ENCODE assay signal across 8 mouse cellular contexts in the genomic region with DNA sequence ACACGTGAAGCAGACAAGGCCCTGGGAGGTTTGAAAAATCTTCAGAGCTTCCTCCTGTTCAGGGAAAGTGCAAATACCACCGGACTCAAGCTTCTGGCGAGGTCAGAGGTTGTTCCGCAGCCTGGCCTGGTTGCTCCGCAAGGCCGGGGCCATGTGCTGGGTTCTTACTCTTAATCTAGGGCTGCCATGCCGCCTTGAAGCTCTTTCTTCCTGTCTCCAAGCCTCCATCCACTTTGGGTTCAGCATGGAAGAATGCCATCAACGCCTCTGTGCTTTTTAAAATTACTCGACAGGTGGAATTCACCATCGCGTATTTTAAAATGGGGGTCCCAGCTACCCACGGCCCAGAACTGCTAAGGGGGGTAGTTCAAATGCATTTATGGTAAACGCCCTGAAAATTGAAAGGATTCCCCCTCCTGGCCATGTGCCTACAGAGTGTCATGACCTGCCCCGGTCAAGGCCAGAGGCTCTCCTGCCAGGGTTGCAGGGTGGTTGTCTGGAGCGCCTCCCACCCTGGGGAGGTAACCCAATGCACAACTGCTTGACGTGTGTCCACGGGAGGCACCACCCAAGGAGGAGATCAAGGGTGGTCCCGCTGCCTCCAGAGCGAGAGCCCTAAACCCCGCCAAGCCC. TPM values are rescaled to one million over a fixed set of nuclear protein-coding genes. Genes with fewer than 3 reads are reported as not detected.
DNase-seq lines count a peak whose midpoint lies in the region; ATAC-seq lines count a peak whose summit lies in the region.

No protein-coding gene starts in this region.

- H3K9me3 ChIP-seq in limb, embryonic 10.5 days (replicated peaks), result no peaks in the 10 kb centered on the region
- no peaks in the 10 kb centered on the region for H3K9me3 ChIP-seq in neural tube, embryonic 14.5 days (ENCODE audit: control insufficient read depth, low read length)

- H3K27ac ChIP-seq in limb, embryonic 10.5 days, result peak overlapping the region; percentile 95
- H3K27ac ChIP-seq in neural tube, embryonic 14.5 days (ENCODE audit: low read depth, low read length), result peak overlapping the region; percentile 86

- DNase-seq in layer of hippocampus, adult 9-11 months, result peak; percentile 20
- DNase-seq in layer of hippocampus, adult 18-20 months (ENCODE audit: low spot score in 2 of 2), result no peak
- DNase-seq in limb, embryonic 10.5 days (ENCODE audit: low spot score), result no peak
- DNase-seq in frontal cortex, postnatal 25 days (ENCODE audit: low spot score in 2 of 2), result no peak
- DNase-seq in adrenal gland, postnatal 10 days, result no peak

- peaks cover 27% of the 10 kb centered on the region for H3K36me3 ChIP-seq in limb, embryonic 10.5 days
- peaks cover 5% of the 10 kb centered on the region; the same call in 1 of the 2 replicates for H3K36me3 ChIP-seq in neural tube, embryonic 14.5 days (ENCODE audit: control insufficient read depth, insufficient read depth, low read length)

- WGBS in limb, embryonic 10.5 days, result 2% methylated on average over 20 of the region's 20 CpGs
- 1% methylated on average over 19 of the region's 20 CpGs for WGBS in neural tube, embryonic 14.5 days

- peak overlapping the region; percentile 64 for H3K9ac ChIP-seq in neural tube, embryonic 14.5 days (replicated peaks; ENCODE audit: low read depth, low read length)

- ATAC-seq in activated CD4-positive, CD25-positive, alpha-beta regulatory T cell, adult 4 months, result peak; percentile 50
- ATAC-seq in granulocyte monocyte progenitor cell, adult 5-6 weeks (replicated peaks; ENCODE audit: poor library complexity, severe bottlenecking), result peak; percentile 47
- no peak; the same call in 1 of the 2 replicates for ATAC-seq in neural tube, embryonic 14.5 days (ENCODE audit: low read depth)

- H3K4me1 ChIP-seq in limb, embryonic 10.5 days, result peaks cover 43% of the 10 kb centered on the region
- peaks cover 26% of the 10 kb centered on the region for H3K4me1 ChIP-seq in neural tube, embryonic 14.5 days (ENCODE audit: control insufficient read depth, insufficient read depth, low read length)

- H3K4me3 ChIP-seq in limb, embryonic 10.5 days, result peak overlapping the region; percentile 99
- H3K4me3 ChIP-seq in neural tube, embryonic 14.5 days (ENCODE audit: low read depth, low read length), result peak overlapping the region; percentile 71

- H3K27me3 ChIP-seq in limb, embryonic 10.5 days (ENCODE audit: low read depth, poor library complexity, severe bottlenecking), result no peaks in the 10 kb centered on the region
- H3K27me3 ChIP-seq in neural tube, embryonic 14.5 days (ENCODE audit: control insufficient read depth, insufficient read depth, low read length), result peaks cover 3% of the 10 kb centered on the region; the same call in 1 of the 2 replicates

- peak overlapping the region; percentile 64 for H3K4me2 ChIP-seq in neural tube, embryonic 14.5 days (ENCODE audit: low read depth, low read length)

RNA-seq across cellular contexts. Expression of a gene that starts 0.5 kb away (rescaled TPM):
- total RNA-seq in layer of hippocampus, adult 18-20 months (2021), result 10 to 100 TPM; 67.7 to 70.5 TPM
- polyA plus RNA-seq in activated CD4-positive, CD25-positive, alpha-beta regulatory T cell, adult 4 months (2017; shearing (Covaris generic)), result 1 to 10 TPM; 4.5 to 7.7 TPM
- 19.6 and 22.2 TPM in 2 replicates for total RNA-seq in granulocyte monocyte progenitor cell, adult 5-6 weeks (2014; fragmentation: Nextera tagmentation)
- total RNA-seq in granulocyte monocyte progenitor cell, adult 5-6 weeks (2017), result 8.7 and 14.4 TPM in 2 replicates
- 9.8 and 10.1 TPM in 2 replicates for polyA plus RNA-seq in limb, embryonic 10.5 days (2016; fragmentation: Nextera tagmentation; extraction: Ambion mirVana)
- polyA plus RNA-seq in neural tube, embryonic 14.5 days (2014; fragmentation: Nextera tagmentation; extraction: Ambion mirVana), result 24.0 and 24.3 TPM in 2 replicates
- 10 to 100 TPM; 54.2 to 88.2 TPM for total RNA-seq in adrenal gland, postnatal 10 days (2021)

RNA-seq across cellular contexts. Expression of a gene that starts 56.7 kb away (rescaled TPM):
- total RNA-seq in layer of hippocampus, adult 18-20 months (2021), result not detected
- not detected for polyA plus RNA-seq in activated CD4-positive, CD25-positive, alpha-beta regulatory T cell, adult 4 months (2017; shearing (Covaris generic))
- not detected in 2 replicates for total RNA-seq in granulocyte monocyte progenitor cell, adult 5-6 weeks (2014; fragmentation: Nextera tagmentation)
- total RNA-seq in granulocyte monocyte progenitor cell, adult 5-6 weeks (2017), result not detected in 2 replicates
- 0.15 TPM in 2 replicates for polyA plus RNA-seq in limb, embryonic 10.5 days (2016; fragmentation: Nextera tagmentation; extraction: Ambion mirVana)
- not detected in 2 replicates for polyA plus RNA-seq in neural tube, embryonic 14.5 days (2014; fragmentation: Nextera tagmentation; extraction: Ambion mirVana)
- not detected for total RNA-seq in adrenal gland, postnatal 10 days (2021)
